Mouse (Mus musculus) activated CD4-positive, CD25-positive, alpha-beta regulatory T cell, adult 9 weeks (primary cell): ENCODE data around the gene Slc27a5. TPM values are rescaled to one million over a fixed set of nuclear protein-coding genes. Genes with fewer than 3 reads are reported as not detected.

Source experiments
- polyA plus RNA-seq: library from polyadenylated mRNA; unstranded; fragments of 100-300 nt; shearing (Covaris generic); gene quantifications from one replicate; pipeline ENCODE4 v1.2.1, GENCODE M21; 2017

Gene Slc27a5
- not detected for polyA plus RNA-seq

DNA sequence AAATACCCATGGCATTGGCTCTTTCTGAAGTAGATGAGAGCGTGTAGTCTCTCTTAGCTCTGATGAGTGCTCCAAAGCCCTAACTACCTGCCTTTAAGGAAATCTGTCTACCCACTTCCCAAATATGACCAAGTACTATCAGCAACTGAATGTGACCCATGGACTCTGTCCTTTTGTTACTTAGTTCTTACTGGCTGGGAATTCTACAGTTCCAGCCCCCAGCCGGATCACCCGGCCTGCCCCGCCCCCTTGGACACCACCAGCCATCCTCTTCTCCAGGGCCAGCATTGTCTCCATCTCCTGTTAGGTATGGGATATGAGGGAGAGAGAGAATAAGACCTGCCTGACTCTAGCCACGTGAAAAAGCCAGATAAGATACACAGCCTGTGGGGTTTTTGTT lies at the start of gene Slc27a5:
Gene Slc27a5 (minus strand): TSS at position 140 of the 400 bp plus-strand sequence.

GRCm38 (mm10) chr7:13037901-13038555 lies 40.0 kb upstream of the Slc27a5 start, which contains the start of gene Ube2m:
TSS of gene Ube2m (minus strand) at chr7:13038275.

GRCm38 (mm10) chr7:13034148-13034977 lies 36.4 kb upstream of the Slc27a5 start, which contains the start of gene Chmp2a:
TSS of gene Chmp2a (minus strand) at chr7:13034807.

DNA sequence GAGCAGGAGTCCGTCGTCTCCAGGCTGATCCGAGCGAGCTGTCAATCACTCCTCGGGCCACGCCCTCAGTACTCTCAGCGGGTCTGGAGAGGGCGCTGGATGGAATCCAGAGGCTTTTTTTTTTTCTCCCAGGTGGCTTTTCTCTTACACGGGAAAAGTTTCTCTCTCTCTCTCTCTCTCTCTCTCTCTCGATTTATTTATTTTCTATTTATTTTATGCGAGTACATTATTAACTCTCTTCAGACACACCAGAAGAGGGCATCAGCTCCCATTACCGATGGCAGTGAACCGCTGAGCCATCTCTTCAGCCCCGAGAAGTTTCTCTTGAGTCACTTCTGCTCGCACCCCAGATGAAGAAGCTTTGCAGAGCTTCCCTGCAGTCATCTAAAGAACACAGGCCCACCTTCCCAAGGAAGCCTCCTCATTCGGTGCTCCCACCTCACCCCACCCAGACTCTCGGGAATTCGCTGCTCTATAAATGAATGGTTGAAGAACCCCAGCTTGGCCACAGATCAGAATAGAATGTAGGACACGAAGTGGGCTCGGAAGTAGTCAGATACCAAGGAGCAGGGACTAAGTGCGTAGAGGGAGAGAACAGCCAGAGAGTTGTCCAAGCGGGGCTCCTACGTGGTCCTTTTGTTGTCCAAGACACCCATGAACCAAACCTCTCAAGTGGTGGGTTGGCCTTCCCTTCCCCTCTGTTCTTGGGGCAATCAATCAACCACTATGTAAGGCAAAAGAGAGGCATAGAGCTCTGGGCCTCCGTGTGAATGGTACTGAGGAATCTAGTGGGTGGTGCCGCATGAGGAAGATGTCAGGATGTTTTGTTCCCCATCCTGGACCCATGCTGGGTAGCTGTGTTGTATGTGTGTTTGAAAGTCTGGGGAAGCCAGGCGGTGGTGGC lies 12.3 kb upstream of the Slc27a5 start, which contains the start of gene Zbtb45:
Gene Zbtb45 (minus strand): TSS at position 30 of the 904 bp plus-strand sequence.

GRCm38 (mm10) chr7:12998851-12999250 lies 859 bp upstream of the Slc27a5 start, which contains the start of gene Trim28:
TSS of gene Trim28 (plus strand) at chr7:12999114.

DNA sequence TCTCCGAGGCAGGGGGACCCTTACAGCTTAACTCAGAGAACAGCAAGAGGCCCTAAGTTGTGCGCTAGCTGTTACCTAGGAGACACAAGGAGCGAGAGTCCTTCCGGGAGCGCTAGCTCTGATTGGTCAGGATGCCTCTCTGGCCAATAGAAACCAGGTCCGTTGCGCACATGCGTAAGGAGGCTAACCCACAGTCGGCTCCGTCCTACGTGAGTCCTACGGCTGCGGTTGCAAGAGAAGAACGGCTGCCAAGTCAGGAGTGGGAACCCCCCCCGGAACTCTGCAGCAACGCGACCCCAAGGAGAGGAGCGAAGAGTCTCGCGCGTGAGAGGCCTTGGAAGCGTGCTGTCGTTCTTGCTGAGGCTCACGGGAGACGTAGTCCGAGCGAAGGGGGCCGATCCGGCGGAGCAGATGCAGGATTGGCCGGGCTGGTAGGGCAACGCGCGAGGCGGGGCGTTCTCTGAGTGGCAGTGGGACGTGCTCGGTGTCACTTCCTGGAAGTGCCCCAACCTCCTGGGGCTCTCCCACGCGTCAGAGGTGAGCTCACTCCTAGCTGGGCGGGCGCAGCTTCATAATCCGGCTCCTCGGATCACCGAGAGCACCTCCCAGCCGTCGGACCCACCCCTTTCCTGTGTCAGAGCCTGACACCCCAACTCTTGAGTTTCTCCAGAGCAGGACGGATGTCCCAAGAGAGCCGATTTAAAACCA lies 20.2 kb downstream of the Slc27a5 start, which contains the start of gene Zfp446:
Gene Zfp446 (plus strand): TSS at position 167 of the 708 bp plus-strand sequence.

DNA sequence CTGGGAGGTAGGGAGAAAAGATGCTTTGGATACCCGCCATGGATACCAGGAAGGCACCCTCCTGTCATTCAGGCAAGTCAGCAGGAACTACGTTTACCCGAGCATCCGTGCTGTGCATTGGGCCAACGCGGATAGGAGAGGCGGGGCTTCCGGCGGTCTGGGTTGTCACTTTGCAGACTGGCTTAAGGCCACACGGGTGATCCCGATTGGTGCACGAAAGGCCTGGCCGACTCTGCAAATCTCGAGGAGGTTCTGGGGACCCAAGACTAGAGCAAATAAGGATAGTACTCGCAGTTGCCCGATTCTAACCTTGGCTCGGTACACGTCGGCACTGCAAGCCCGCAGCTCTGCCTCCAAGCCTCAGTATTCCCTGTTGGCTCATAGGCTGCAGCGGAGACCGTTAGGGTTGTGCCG lies 32.3 kb downstream of the Slc27a5 start, which contains the start of gene Zfp324:
Gene Zfp324 (plus strand): TSS at position 161 of the 414 bp plus-strand sequence.

Other genes starting within 250 kb of the Slc27a5 start
- 1.0 TPM for gene Zscan18, start 194.6 kb downstream of the Slc27a5 start, polyA plus RNA-seq
- gene Zfp329, start 179.3 kb downstream of the Slc27a5 start, polyA plus RNA-seq, result 17.0 TPM
- gene Zfp110, start 163.4 kb downstream of the Slc27a5 start, polyA plus RNA-seq, result 82.7 TPM
- gene Zfp128, start 117.0 kb downstream of the Slc27a5 start, polyA plus RNA-seq, result 4.1 TPM
- gene Zscan22, start 100.4 kb downstream of the Slc27a5 start, polyA plus RNA-seq, result 15.3 TPM
- gene Rps5, start 75.9 kb downstream of the Slc27a5 start, polyA plus RNA-seq, result 1,099 TPM
- gene Rnf225, start 70.8 kb downstream of the Slc27a5 start, polyA plus RNA-seq, result not detected
- gene Zfp324, start 32.4 kb downstream of the Slc27a5 start, polyA plus RNA-seq, result 8.2 TPM
- gene Zfp446, start 20.3 kb downstream of the Slc27a5 start, polyA plus RNA-seq, result 11.9 TPM
- 32.3 TPM for gene Trim28, start 922 bp upstream of the Slc27a5 start, polyA plus RNA-seq
- gene Zbtb45, start 11.8 kb upstream of the Slc27a5 start, polyA plus RNA-seq, result 5.5 TPM
- gene Chmp2a, start 36.6 kb upstream of the Slc27a5 start, polyA plus RNA-seq, result 276 TPM
- gene Ube2m, start 40.1 kb upstream of the Slc27a5 start, polyA plus RNA-seq, result 10.8 TPM
- 0.79 TPM for gene Mzf1, start 56.6 kb upstream of the Slc27a5 start, polyA plus RNA-seq
- gene Vmn1r85, start 97.0 kb upstream of the Slc27a5 start, polyA plus RNA-seq, result not detected
- not detected for gene Vmn1r86, start 121.7 kb upstream of the Slc27a5 start, polyA plus RNA-seq
- gene Vmn1r87, start 142.0 kb upstream of the Slc27a5 start, polyA plus RNA-seq, result not detected
- gene Vmn1r88, start 161.4 kb upstream of the Slc27a5 start, polyA plus RNA-seq, result not detected
- not detected for gene Vmn1r89, start 214.8 kb upstream of the Slc27a5 start, polyA plus RNA-seq